Mouse (Mus musculus): Measurements from ENCODE around the gene She.

Gene She

DNA sequence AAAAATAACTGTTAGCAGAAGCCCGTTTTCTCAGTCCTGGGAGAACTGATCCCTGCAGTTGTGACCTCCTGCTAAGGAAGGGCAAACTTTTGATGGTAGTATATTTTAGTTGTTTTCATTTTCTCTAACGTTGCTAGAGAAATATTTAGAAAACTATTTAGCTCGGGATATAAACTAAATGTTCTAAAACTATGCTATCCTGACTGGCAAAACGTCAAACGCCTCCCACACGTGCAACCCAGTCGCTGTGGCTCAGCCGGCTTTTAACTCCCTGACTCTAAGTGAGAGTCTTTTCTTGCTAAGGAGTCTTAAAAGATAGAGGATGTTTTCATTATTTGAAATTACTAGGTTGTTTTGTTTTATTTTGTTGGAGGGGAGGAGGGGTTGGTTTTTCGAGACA is 43.9 kb downstream of the She start:
- in situ Hi-C loops (cut with MboI; ENCODE audit: unreplicated experiment in 2 of 2) = no loop called here

DNA sequence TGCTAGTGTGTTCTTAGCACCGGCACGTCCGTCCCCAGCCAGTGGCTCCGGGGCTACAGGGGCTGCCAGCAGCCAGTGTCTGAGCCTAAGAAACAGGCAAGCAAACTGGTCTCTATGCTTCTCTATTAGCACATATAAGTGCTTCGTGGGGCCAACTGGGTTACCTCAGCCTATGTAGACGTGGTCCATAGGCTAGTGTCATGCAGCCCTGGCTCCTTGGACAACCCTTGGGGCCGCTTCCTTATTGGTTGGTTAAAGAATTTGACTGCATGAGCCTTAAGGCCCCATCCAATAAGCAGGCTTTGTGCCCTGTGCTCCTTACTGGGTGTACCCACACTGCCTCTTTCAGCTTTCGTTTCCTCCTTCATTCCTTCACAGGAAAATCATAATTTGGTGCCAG is 44.6 kb downstream of the She start:
- in situ Hi-C loops (cut with MboI; ENCODE audit: unreplicated experiment in 2 of 2) = no loop called here

- in situ Hi-C loops (cut with MboI; ENCODE audit: unreplicated experiment in 2 of 2) = no loop called here
Observed at GRCm38 (mm10) chr3:89876469-89876868, 45.3 kb downstream of the She start.

GRCm38 (mm10) chr3:89877129-89877528 is 46.0 kb downstream of the She start:
- in situ Hi-C loops (cut with MboI; ENCODE audit: unreplicated experiment in 2 of 2) = no loop called here

DNA sequence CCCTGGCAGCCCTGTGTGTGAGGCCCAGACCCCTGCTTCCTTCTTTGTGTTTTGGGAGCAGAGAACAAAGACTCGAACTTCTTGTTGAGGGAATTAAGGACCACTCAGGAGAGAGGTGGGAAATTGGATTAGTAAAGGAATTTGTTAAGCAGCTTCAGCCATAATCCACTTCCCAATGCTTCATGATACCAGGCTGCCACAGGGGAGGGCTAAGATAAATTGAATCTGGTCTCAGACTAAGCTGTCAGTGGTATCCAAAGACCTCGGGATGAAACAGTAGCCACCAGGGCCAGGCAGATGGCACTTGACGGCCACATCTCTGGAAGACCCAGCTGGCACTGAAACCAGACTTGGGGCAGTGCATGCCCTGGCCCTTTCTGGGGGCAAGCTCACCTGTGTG is 47.3 kb downstream of the She start:
- in situ Hi-C loops (cut with MboI; ENCODE audit: unreplicated experiment in 2 of 2) = no loop called here

GRCm38 (mm10) chr3:89879326-89879725 is 48.2 kb downstream of the She start:
- in situ Hi-C loops (cut with MboI; ENCODE audit: unreplicated experiment in 2 of 2) = no loop called here

DNA sequence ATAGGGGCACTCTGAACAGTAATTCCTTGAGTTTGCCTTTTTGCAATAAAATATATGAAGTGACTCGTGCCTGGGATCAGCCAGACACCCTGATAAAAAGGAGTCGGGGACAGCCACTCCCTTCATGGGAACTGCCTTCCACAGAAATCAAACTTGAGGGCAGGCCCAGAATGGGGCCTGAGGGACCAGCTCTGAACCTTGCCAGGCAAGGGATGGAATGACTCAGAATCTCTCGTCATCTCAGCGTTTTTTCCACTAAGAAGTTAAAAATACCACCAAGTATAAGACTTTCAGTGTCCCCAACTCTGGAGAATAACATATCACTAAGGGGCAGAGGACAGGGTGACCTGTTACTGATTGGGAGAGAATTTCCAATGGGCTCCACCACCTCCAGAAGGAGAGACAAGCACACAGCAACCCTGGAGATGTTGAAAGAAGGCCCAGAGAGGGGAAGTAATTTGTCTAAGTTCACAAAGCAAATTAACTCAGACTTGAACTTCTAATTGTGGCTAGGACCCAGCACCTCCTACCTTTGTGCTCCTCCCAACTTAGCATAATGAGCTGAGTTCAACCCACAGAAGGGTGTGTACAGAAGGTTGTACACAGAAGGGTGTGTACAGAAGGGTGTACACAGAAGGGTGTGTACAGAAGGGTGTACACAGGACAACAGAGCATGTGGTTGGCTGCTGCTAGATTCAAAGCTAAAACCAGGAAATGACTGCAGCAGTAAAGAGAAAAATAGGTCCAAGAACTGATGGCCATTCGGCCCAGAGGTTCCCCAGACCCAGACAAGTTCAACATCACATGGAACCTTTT is 49.1 kb downstream of the She start:
- in situ Hi-C loops (cut with MboI; ENCODE audit: unreplicated experiment in 2 of 2) = no loop called here

- in situ Hi-C loops (cut with MboI; ENCODE audit: unreplicated experiment in 2 of 2) = no loop called here
Observed at GRCm38 (mm10) chr3:89882556-89883181, 51.5 kb downstream of the She start.

DNA sequence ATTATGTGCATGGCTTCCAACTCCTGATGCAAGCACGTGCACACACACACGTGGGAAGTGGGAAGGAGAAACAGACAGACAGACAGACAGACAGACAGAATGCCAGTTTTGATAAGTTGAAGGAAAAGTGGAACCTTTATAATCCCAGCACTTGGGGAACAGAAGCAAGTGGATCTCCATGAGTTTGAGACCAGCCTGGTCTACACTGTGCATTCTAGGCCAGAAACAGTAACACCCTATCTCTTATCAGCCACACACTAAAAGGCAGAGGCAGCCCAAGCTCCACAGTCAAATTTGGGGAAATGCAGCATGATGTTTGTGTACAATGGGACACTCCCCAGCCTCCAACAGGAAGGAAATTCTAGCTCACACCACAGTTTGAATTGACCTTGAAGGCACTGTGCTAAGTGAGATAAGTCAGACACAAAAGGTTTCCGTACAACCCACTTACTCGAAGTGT is 52.4 kb downstream of the She start:
- in situ Hi-C loops (cut with MboI; ENCODE audit: unreplicated experiment in 2 of 2) = no loop called here

GRCm38 (mm10) chr3:89885766-89886165 is 54.6 kb downstream of the She start:
- in situ Hi-C loops (cut with MboI; ENCODE audit: unreplicated experiment in 2 of 2) = no loop called here

DNA sequence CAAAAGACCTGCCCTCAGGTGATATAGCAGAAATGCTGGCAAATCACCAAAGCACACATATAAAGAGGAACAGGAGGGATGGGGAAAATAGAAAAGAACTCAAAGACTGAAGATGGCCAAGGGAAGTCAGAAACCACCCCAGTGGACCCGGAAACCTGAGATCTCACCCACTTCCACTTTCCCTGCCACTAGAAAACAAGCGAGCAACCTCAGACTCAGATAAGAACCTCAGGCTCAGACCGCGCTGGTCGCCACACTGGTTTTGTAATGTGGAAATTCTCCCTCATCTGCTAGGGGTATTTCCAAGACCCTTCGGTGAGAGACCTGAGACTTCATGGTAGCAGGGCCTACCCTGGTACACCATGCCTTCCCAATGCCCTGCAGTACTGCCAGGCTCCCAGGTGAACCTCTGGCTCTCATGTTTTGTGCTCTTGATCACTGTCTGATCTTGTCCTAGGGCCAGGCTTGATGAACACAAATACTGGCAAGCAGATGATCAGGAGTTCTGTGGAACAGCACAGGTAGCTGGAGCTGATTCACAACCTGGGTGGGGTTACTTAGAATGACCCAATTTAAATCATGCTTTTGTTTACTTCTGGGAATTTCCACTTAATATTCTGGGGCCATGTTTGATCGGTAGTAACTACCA is 56.5 kb downstream of the She start:
- in situ Hi-C loops (cut with MboI; ENCODE audit: unreplicated experiment in 2 of 2) = no loop called here

DNA sequence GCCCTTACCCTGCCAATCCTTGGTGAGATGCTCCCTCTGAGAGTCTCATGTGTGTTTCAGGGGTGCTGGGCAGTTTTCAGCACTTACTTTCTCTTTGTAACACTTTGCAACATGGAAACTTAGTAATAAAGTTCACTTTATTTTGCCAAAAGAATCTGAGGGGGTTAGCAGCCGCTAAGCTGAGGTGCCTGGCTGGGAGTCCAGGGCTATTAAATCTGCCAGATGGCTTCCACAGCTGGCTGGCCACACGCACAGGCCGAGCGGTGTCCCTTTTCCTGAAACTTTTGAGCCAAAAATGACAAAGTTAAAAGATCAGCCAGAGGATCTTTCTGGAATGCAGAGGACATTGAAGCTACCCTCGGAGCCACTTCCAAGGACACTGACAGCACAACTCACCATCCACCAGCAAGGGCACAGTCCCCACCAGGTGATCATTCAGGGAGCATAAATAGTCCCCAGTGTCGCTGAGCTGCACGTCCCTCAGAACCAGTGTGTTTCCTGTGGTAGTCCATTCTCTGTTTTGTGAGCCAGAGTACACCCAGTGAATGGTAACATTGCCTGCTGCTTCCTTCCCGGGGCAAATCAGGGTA is 58.8 kb downstream of the She start:
- in situ Hi-C loops (cut with MboI; ENCODE audit: unreplicated experiment in 2 of 2) = no loop called here

DNA sequence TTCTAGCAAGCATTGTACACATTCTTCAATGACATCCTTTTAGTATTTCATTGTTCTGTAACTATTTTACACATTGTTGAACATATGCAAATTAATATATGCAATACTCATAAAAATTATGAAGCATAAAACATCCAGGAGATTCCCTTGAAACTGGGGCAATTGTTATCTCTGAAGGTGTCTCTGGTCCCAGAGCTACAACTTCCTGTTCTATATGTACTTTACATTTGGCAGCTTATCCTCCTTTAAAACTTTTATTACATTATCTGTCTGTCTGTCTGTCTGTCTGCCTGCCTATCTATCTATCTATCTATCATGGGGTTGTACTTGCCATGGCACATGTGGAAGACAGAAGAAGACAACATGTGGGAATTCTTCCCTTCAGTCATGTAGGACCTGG is 60.5 kb downstream of the She start:
- in situ Hi-C loops (cut with MboI; ENCODE audit: unreplicated experiment in 2 of 2) = no loop called here

DNA sequence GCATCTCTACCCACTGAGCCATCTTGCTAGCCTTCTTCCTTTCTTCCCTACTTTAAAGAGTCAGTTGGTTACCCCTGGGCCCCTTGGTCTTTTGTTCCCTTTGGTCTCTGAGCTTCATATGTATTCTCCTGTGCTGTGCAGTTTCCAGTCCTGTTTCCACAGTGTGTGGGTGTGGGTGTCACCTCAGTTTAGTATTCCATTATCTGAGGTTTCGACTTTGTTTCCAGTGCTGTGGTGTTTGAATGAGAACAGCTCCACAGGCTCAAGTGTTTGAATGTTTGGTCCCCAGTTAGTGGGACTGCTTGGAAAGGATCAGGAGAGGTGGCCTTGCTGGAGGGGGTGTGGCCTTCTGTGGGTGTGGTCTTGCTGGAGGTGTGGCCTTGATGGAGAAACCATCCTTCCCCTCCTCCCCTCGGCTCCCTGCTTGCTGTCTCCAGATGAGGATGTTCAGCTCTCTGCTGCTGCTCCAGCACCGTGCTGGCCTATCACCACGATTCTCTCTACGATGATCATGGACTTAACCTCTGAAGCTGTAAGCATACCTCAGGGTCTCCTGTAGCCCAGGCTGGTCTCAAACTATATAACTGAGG is 61.4 kb downstream of the She start:
- in situ Hi-C loops (cut with MboI; ENCODE audit: unreplicated experiment in 2 of 2) = no loop called here

GRCm38 (mm10) chr3:89896571-89896970 is 65.4 kb downstream of the She start:
- in situ Hi-C loops (cut with MboI; ENCODE audit: unreplicated experiment in 2 of 2) = no loop called here

GRCm38 (mm10) chr3:89897204-89897796 is 66.1 kb downstream of the She start:
- in situ Hi-C loops (cut with MboI; ENCODE audit: unreplicated experiment in 2 of 2) = no loop called here

- in situ Hi-C loops (cut with MboI; ENCODE audit: unreplicated experiment in 2 of 2) = no loop called here
Observed at GRCm38 (mm10) chr3:89898011-89898410, 66.8 kb downstream of the She start.

DNA sequence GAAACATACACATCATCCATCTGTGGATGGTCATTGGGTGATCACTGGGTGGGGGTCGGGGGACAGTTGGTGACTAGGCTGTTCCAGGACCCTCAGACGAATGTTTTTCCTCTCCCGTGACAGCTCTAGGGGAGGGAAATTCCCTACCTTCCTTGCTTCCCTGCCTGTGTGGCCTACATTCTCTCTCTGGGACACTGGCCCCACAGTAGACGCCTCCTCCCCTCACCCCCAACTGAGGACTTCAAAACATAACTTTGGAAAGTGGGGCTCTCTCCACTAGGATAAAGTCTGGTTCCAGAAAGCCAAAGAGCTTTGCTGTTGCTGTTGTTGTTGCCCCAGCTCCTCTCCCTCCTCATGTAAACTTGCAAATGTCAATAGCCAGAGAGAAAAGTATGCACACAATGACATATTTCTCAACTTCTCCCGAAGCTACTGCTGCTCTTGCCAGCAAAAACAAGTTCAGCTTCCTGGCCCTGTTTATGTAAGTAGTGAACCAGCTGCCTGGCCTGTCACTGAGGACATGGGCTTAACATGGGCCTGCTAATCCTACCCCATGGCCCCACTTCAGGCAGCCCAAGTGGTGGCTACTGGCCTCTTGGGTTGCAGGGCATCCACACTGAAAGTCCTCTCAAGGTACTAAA is 67.8 kb downstream of the She start:
- in situ Hi-C loops (cut with MboI; ENCODE audit: unreplicated experiment in 2 of 2) = no loop called here

- in situ Hi-C loops (cut with MboI; ENCODE audit: unreplicated experiment in 2 of 2) = no loop called here
Observed at GRCm38 (mm10) chr3:89899511-89899908, 68.3 kb downstream of the She start.

DNA sequence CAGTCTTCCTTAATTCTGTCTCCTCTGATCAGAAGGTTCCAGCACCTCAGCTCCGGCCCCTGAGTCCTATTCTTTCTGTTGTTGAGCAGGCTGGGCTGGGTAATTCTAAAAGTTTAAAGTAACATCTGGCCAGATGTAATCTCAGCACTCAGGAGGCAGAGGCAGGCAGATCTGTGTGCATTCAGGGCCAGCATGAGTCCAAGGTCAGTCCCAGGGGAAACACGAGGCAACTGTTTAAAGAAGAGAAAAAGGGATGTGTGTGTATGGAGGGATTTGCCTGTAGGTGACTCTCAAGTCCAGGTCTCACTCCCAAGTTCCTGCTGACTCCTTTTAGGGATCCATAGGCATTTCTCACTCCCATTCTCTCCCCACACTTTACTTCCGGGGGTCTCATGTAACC is 76.7 kb downstream of the She start:
- in situ Hi-C loops (cut with MboI; ENCODE audit: unreplicated experiment in 2 of 2) = loop anchor here in 1 of 2 experiments (5.0 kb wide), 1 partner anchor 41 kb away; no protein-coding TSS in a partner anchor
